Mouse (Mus musculus) common myeloid progenitor, adult 5-6 weeks (primary cell): ENCODE results near the gene Laptm5. TPM values are rescaled to one million over a fixed set of nuclear protein-coding genes. Genes with fewer than 3 reads are reported as not detected.

Experiments
- ATAC-seq: replicated peaks from 2 replicates; pipeline ENCODE4 v1.8.0; 2016; ENCODE audit warnings: low read depth, mild to moderate bottlenecking, moderate TSS enrichment, inconsistent platforms; ENCODE audit not compliant: poor library complexity, severe bottlenecking
- total RNA-seq: library from RNA; stranded (forward); fragments of 200-1000, 187-1606 nt; gene quantifications from 2 replicates; pipeline ENCODE4 v1.2.3, GENCODE M21; 2017

The Laptm5 gene
- total RNA-seq, 1 experiment from 2014 or later: 110 TPM

DNA sequence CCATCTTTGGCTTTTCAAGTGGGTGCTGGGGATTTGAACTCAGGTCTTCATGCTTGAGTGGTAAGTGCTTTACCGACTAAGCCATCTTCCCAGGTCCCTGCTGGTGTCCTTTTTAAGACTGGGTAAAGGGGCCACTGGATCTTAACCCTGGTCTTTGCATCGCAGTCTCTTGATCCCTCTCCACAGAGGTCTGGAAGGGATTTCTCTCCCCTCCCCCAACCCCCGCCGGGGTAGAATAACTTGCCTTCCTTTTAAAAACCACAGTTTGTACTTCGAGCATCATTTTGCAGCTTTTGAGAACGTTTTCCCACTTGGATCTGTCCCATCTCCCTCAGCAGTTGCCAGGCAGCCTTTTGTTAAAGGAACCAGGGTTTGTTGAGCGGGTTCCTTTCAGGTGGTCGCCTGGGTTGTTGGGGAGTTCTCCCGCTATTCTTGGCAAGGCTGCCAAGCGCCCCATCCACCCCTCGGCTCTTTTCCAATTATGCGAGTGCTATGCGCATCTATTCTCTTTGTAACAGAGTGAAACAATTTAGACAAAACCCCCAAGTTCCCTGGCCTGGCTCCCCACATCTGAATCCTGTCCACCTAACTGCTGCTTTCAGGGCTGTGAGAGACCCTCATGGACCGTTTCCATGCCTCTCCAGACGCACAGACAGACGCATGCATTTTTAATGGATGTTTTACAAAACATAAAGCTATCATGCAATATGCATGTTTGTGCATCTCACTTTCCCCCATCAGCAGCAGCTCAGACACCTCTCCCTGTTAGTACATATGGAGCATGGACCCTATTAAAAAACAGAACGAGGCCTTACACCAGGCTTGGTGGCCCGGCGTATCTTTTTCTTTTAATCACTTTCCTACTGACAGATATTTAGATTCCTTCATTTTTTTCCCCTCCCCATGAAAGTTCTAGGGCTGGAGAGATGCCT, 60.7 kb downstream of the Laptm5 start:
- ATAC-seq: no peak

DNA sequence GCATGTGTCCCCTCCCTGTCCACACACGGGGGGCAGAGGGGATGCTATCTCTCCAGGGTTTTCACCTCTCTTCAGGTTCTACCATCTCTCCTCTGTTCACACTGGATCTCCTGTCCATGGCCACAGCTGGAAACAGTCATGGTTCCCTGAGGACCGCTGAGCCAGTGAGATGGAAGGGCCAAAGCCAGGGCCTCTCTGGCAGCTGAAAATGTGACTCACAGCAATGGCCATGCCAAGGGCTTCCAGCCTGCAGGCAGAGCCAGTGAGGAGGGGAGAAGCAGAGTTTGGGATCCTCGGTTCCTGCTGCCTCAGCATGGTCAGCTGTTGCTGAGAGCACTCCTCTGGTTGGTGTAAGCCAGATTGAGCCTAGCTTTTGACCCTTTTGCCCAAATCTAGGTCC, 66.1 kb downstream of the Laptm5 start:
- no peak for ATAC-seq

DNA sequence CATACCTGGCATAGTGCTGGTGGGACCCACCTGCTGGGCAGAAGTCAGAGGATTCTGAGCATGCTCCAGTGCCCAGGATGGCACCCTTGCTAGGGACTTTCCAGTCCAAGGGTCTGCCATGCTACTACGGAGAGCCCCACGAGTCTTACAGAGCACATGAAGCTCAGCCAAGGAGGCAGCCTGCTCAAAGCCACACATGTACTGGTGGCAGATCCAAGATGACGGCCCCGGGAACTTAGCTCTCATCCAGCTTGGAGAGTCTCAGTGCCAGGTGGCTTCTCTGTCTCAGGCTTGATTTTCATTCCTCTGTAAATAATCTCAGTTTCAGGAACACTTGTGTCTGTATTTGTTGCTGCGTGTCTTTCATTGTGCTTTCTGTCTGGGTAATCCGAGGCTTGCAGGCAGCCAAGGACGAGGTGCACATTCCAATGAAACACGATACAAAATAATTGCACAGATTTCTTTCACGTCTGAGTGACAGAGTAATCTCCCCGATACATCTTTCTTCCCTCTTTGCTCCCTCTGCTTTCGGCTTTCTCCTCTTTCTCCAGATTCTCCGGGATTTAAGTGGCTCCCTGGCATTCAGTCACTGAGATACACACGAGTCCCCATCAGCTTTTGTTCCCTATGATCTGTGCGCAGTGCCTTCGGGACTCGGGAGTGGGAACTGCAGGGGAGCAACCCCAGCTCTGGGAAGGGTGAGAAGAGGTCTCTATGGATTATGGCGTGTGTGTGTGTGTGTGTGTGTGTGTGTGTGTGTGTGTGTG, 71.7 kb downstream of the Laptm5 start:
- no peak for ATAC-seq

Other genes with a start within 250 kb of the Laptm5 start
- 57.2 and 73.1 TPM in 2 replicates for gene Pum1, start 249.8 kb upstream of the Laptm5 start, total RNA-seq
- gene Sdc3, start 120.6 kb upstream of the Laptm5 start, total RNA-seq: 1.3 and 2.1 TPM in 2 replicates
- not detected in 2 replicates for gene Matn1, start 31.3 kb downstream of the Laptm5 start, total RNA-seq